Mouse (Mus musculus) thymus, postnatal 10 days (tissue): ENCODE measurements around the gene Ucma.

ENCODE experiments used
- DNase-seq, 2 experiments: peaks; one replicate each; pipeline ENCODE4 v3.0.0; 2021; ENCODE audit warnings: low spot score in 2 of 2

Gene Ucma

GRCm38 (mm10) chr2:5001266-5001665 lies 25.3 kb downstream of the Ucma start:
- DNase-seq = no peak

- no peak for DNase-seq
These were observed 31.2 kb downstream of the Ucma start for GRCm38 (mm10) chr2:5007107-5007506.

GRCm38 (mm10) chr2:5011898-5012490 lies 36.1 kb downstream of the Ucma start:
- no peak for DNase-seq

- peak; percentile 86 to 87 for DNase-seq
These were observed 36.8 kb downstream of the Ucma start, which contains the start of gene Mcm10 for GRCm38 (mm10) chr2:5012491-5013324. TSS of gene Mcm10 (minus strand) at chr2:5012791.

GRCm38 (mm10) chr2:5014616-5015015 lies 38.7 kb downstream of the Ucma start:
- no peak for DNase-seq

- no peak for DNase-seq
These were observed 39.6 kb downstream of the Ucma start for GRCm38 (mm10) chr2:5015527-5015926.

- DNase-seq = no peak
These were observed 41.0 kb downstream of the Ucma start for GRCm38 (mm10) chr2:5016922-5017321.

GRCm38 (mm10) chr2:5019708-5020107 lies 43.8 kb downstream of the Ucma start:
- no peak for DNase-seq

GRCm38 (mm10) chr2:5023275-5023674 lies 47.4 kb downstream of the Ucma start:
- DNase-seq = no peak

DNA sequence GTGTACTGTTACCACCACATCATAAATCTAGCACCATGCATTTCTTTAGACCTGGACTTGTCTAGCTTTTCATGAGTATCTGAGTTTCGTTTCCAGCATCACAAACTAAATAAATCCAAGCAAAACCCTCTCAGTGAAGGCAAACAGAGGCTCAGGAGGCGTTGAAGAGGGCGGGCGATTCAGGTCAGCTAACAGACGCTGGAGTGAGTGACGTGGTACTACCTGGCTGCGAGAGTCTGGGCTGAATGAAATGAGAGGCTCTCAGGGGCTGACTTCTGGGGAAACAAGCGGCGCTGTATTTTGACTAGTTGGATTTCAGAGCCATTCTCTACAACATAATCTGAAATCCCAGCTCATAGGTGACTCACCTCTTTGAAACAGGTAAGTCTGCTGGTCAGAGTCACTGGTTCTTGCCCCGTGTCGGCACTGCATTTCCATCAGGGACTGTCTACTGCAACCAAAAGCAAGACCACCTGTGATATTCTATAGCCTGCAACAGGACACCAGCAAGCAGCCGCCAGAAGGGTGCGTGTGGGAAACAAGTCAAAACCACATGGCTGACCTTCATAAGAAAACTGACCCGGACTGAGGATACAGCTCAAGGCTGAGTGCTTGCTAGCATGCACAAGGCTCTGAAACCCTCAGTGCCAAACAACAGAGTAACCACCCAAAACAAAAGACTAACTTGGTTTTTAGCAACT lies 47.9 kb downstream of the Ucma start:
- no peak for DNase-seq

DNA sequence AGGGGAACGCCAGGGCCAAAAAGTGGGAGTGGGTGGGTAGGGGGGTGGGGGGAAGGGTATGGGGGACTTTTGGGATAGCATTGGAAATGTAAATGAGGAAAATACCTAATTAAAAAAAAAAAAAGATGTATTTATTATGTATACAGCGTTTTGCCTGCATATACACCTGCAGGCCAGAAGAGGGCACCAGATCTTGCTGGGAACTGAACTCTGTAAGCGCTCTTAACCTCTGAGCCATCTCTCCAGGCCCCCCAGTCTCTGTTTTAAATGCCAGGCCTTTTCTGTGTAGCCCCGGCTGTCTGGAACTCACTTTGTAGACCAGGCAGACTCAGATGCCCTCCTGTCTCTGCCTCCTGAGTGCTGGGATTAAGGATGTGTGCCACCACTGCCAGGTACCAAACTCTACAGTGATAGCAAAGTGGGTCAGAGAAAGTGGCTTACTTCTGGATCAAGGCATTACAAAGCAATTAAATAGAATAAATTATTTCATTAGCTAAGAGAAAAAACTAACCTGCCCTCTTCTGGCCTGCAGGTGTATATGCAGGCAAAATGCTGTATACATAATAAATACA lies 49.3 kb downstream of the Ucma start:
- DNase-seq = no peak

GRCm38 (mm10) chr2:5027057-5027456 lies 51.1 kb downstream of the Ucma start:
- DNase-seq = no peak

DNA sequence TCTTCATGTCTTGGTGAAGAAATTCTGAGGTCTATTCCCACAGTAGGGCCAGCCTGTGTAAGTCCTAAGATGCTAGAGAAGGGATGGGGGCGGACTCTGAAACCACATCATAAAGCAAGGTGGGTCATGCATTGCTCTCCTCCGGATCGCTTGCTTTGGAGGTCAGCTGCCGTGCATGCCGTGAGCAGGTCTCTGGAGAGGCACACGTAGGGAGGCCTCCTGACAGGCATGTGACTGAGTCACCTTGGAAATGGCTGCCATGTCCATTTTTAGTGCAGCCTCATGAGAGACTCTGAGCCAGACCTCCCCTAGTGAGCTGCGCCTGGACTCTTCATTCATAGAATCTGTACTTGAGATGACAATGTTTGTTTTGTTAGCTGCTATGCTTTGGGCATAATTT lies 52.1 kb downstream of the Ucma start:
- no peak for DNase-seq

DNA sequence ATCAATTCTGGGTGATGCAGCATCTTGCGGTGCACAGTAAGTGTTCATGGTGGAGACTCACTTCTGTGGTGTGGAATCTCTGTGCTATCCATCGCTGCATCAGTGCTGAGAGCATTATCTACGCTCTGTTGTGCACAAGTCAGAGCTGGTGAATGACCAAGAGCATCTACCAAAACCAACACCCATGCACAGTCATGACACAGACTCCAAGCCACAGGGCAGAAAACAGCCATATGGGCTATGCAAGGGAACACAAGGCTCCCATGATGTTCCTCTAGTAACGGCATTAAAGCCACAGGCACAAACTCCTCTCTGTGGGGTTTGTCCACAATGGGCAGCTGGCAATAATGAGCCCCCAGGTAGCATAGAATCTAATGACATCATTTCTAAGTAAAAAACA lies 53.9 kb downstream of the Ucma start:
- DNase-seq = no peak

- no peak for DNase-seq
These were observed 55.3 kb downstream of the Ucma start for GRCm38 (mm10) chr2:5031215-5031614.

GRCm38 (mm10) chr2:5032665-5033064 lies 56.7 kb downstream of the Ucma start:
- no peak for DNase-seq

DNA sequence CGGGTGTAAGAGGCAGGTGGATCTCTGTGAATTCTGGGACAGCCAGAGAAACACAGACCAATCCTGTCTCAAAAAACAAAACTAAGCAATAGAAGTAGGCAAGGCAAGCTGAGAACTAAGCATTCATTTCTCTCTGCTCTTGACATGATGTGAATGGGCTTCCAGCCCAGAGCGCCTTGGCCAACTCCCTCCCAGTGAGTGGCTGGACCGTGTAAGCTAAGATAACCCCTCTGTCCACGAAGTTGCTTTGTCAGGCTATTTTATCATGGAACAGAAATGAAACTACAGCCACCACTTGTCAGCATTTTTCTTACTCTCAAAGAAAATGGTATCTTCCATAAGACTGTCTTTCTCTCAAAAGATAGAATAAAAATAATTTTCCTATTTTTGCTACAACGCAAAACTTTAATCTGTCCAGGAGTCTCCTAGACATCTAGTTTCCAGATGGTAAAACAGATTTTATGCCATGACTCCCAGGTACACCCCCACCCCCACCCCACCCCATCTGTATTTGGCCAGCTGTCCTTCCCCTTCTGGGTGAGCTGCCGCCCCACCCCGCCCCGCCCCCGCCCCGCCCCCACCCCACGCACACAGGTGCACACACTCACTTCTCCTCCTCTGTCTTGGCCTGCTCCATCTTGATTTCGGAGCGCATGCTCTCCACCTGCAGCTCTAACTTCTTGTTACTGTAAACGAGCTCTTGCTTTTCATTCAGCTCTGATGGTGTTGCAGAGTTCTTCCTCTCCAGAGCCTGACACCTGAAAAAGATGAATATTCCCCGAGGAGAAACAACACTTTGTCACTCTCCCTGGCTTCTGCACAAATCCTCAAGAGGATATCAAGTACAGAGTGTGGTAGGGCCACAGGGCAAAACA lies 57.9 kb downstream of the Ucma start:
- no peak for DNase-seq

DNA sequence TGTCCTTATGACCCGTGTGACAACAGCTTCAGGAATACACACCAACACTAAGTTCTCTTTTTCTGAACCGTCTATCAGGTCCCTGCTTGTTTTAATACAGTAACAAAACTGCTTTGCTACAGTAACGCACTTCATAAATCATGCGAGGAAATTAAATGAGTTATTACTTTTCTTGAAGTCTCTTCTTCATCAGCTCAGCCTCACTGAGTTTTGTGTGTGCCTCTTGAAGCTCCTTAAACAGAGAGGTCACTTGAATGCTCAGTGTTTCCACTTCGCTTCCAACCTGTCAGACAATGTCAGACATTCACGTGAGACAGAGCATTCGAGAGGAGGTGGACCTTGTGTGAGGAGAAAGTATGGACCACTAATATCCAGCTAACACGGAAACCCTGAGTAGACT lies 58.9 kb downstream of the Ucma start:
- no peak for DNase-seq

DNA sequence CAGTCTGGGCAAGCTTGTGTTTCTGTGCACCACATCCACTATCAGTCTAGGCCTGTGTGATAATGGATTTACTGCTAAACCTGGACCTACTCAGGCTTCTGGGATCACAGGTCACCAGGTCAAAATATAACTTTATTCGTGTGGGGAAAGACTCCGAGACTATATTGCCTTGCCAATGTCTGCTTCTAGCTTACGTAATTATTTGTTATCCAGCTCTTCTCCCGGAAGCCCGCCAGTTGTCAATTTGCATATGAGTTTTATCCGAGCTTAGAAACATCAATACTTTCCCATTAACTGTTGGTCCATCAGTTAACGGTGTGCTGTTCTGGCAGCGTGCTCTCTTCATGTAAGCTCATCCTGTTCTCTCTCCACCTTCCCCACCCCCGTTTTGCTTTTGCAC lies 59.3 kb downstream of the Ucma start:
- no peak for DNase-seq
